Mouse (Mus musculus): ENCODE data around the gene Vdr.

- TF ChIP-seq POLR2A (IDR thresholded peaks at IDR 0.05; ENCODE audit: extremely low read depth, insufficient read depth, low read length) = no peak
- peak; percentile 58 for TF ChIP-seq CTCF (IDR thresholded peaks at IDR 0.05; ENCODE audit: low read depth, low read length)
Measured at GRCm38 (mm10) chr15:97809942-97810341, 100.5 kb downstream of the Vdr start.
